Mouse (Mus musculus) cortical plate, adult 2 months (tissue): Measurements from ENCODE around the gene Hras. TPM values are rescaled to one million over a fixed set of nuclear protein-coding genes. Genes with fewer than 3 reads are reported as not detected.

Experiments
- H3K27ac ChIP-seq: fragments of 200-500 bp; 2 replicates; pipeline ENCODE4 v1.5.1; 2012; ENCODE audit warnings: low read length, control low read depth, inconsistent platforms; ENCODE audit not compliant: insufficient read depth
- H3K4me1 ChIP-seq: fragments of 200-500 bp; 2 replicates; pipeline ENCODE4 v1.6.1; 2011; ENCODE audit warnings: low read length; ENCODE audit not compliant: control insufficient read depth, insufficient read depth
- H3K4me3 ChIP-seq: fragments of 200-500 bp; 2 replicates; pipeline ENCODE4 v1.5.1; 2011; ENCODE audit warnings: mild to moderate bottlenecking, low read length, control low read depth; ENCODE audit not compliant: insufficient read depth
- CTCF ChIP-seq: fragments of 200-500 bp; IDR thresholded peaks from 2 replicates; pipeline ENCODE4 v1.5.1; 2011; ENCODE audit warnings: mild to moderate bottlenecking, control low read depth, low read length; ENCODE audit not compliant: insufficient read depth; ENCODE audit errors: extremely low read depth
- POLR2A ChIP-seq: fragments of 200-500 bp; IDR thresholded peaks from 2 replicates; pipeline ENCODE4 v1.6.1; 2011; ENCODE audit warnings: mild to moderate bottlenecking, low read length, control low read depth; ENCODE audit not compliant: insufficient read depth; ENCODE audit errors: extremely low read depth
- polyA plus RNA-seq: library from polyadenylated mRNA; depleted of rRNA; stranded (reverse); fragments of >200 nt; gene quantifications from 2 replicates; pipeline ENCODE4 v1.2.3, GENCODE M21; 2012

Gene Hras
- polyA plus RNA-seq, 1 experiment, result 265 TPM

- H3K4me1 ChIP-seq, result no peaks in the 10 kb centered on the region
- TF ChIP-seq CTCF (no peak), POLR2A (no peak)
- H3K27ac ChIP-seq, result no peak overlapping the region
- no peak overlapping the region for H3K4me3 ChIP-seq
Observed at GRCm38 (mm10) chr7:141206182-141206937, 12.6 kb upstream of the Hras start.

- no peak overlapping the region for H3K27ac ChIP-seq
- TF ChIP-seq POLR2A (no peak), CTCF (no peak)
- no peaks in the 10 kb centered on the region for H3K4me1 ChIP-seq
- no peak overlapping the region for H3K4me3 ChIP-seq
Observed at GRCm38 (mm10) chr7:141205504-141205903, 11.7 kb upstream of the Hras start.

GRCm38 (mm10) chr7:141204546-141204945, 10.7 kb upstream of the Hras start:
- no peak for TF ChIP-seq CTCF
- TF ChIP-seq POLR2A, result no peak
- H3K4me1 ChIP-seq, result no peaks in the 10 kb centered on the region
- H3K4me3 ChIP-seq, result no peak overlapping the region
- no peak overlapping the region for H3K27ac ChIP-seq

- Histone ChIP-seq H3K4me3 (no peak overlapping the region), H3K27ac (no peak overlapping the region), H3K4me1 (no peaks in the 10 kb centered on the region)
- TF ChIP-seq POLR2A (no peak), CTCF (no peak)
Observed at GRCm38 (mm10) chr7:141198121-141198520, 4.3 kb upstream of the Hras start.

- H3K4me3 ChIP-seq, result no peak overlapping the region
- TF ChIP-seq CTCF (no peak), POLR2A (no peak)
- 0 out of 2 replicates have a peak, but pooled peaks cover 2% of the 10 kb centered on the region for H3K4me1 ChIP-seq
Observed at GRCm38 (mm10) chr7:141196619-141197282, 2.9 kb upstream of the Hras start.

GRCm38 (mm10) chr7:141195754-141196153, 1.9 kb upstream of the Hras start:
- no peak overlapping the region for H3K4me3 ChIP-seq
- no peak for TF ChIP-seq CTCF
- TF ChIP-seq POLR2A, result no peak
- 0 out of 2 replicates have a peak, but pooled peaks cover 2% of the 10 kb centered on the region for H3K4me1 ChIP-seq
- no peak overlapping the region for H3K27ac ChIP-seq

More at GRCm38 (mm10) chr7:141196619-141197282, 2.9 kb upstream of the Hras start:
- no peak overlapping the region for H3K27ac ChIP-seq

- Histone ChIP-seq H3K4me1 (0 out of 2 replicates have a peak, but pooled peaks cover 2% of the 10 kb centered on the region), H3K4me3 (peak overlapping the region; percentile 40), H3K27ac (no peak overlapping the region)
- TF ChIP-seq POLR2A, result peak; percentile 29; the same call in 1 of the 2 replicates
- no peak for TF ChIP-seq CTCF
Observed at GRCm38 (mm10) chr7:141194830-141195229, 1.0 kb upstream of the Hras start.

GRCm38 (mm10) chr7:141194409-141194808, 604 bp upstream of the Hras start:
- TF ChIP-seq POLR2A, result no peak
- no peak for TF ChIP-seq CTCF
- H3K27ac ChIP-seq, result no peak overlapping the region
- H3K4me3 ChIP-seq, result peak overlapping the region; percentile 40
- 0 out of 2 replicates have a peak, but pooled peaks cover 2% of the 10 kb centered on the region for H3K4me1 ChIP-seq

- Histone ChIP-seq H3K4me3 (peak overlapping the region; percentile 40), H3K4me1 (0 out of 2 replicates have a peak, but pooled peaks cover 2% of the 10 kb centered on the region), H3K27ac (peak overlapping the region; percentile 63; the same call in 1 of the 2 replicates)
- TF ChIP-seq POLR2A, result no peak
- TF ChIP-seq CTCF, result no peak
Observed at GRCm38 (mm10) chr7:141193348-141193856, 403 bp downstream of the Hras start.
